Mouse (Mus musculus) hindbrain, embryonic 14.5 days (tissue): ENCODE results near the gene Fam3b. TPM values are rescaled to one million over a fixed set of nuclear protein-coding genes. Genes with fewer than 3 reads are reported as not detected.

Experiments
- ATAC-seq: fragments of 200-750 bp; cut with Nextera tagmentation; 2 replicates; pipeline ENCODE4 v1.8.0; 2017; ENCODE audit warnings: moderate number of reproducible peaks, mild to moderate bottlenecking, moderate TSS enrichment, moderate library complexity; ENCODE audit not compliant: low FRiP score
- DNase-seq: peaks from one replicate; pipeline ENCODE4 v3.0.0-alpha.2; 2015; ENCODE audit warnings: low spot score
- H3K27ac ChIP-seq: fragments of 300-500 bp; sonication (generic); 2 replicates; pipeline ENCODE4 v1.5.1; 2014; ENCODE audit warnings: mild to moderate bottlenecking, moderate library complexity
- H3K27me3 ChIP-seq: fragments of 300-500 bp; sonication (generic); 2 replicates; pipeline ENCODE4 v1.6.1; 2014; ENCODE audit warnings: mild to moderate bottlenecking, low read length, mixed read lengths; ENCODE audit not compliant: control insufficient read depth, insufficient read depth
- H3K36me3 ChIP-seq: fragments of 300-500 bp; sonication (generic); replicated peaks from 2 replicates; pipeline ENCODE4 v1.6.1; 2014; ENCODE audit not compliant: control insufficient read depth, insufficient read depth
- H3K4me1 ChIP-seq: fragments of 300-500 bp; sonication (generic); replicated peaks from 2 replicates; pipeline ENCODE4 v1.6.1; 2014; ENCODE audit warnings: antibody characterized with exemption, low read length, mixed read lengths; ENCODE audit not compliant: control insufficient read depth, insufficient read depth
- H3K4me2 ChIP-seq: fragments of 300-500 bp; sonication (generic); replicated peaks from 2 replicates; pipeline ENCODE4 v1.6.1; 2014; ENCODE audit warnings: mild to moderate bottlenecking, moderate library complexity
- H3K4me3 ChIP-seq: fragments of 300-500 bp; sonication (generic); replicated peaks from 2 replicates; pipeline ENCODE4 v1.5.1; 2014; ENCODE audit warnings: mild to moderate bottlenecking, low read length
- H3K9ac ChIP-seq: fragments of 300-500 bp; sonication (generic); 2 replicates; pipeline ENCODE4 v1.6.1; 2014
- H3K9me3 ChIP-seq: fragments of 300-500 bp; sonication (generic); 2 replicates; pipeline ENCODE4 v1.6.1; 2016; ENCODE audit warnings: low read length; ENCODE audit not compliant: control insufficient read depth
- WGBS: fragments of 180-500 bp; shearing (Covaris S2); extraction: QIAGEN DNeasy Blood & Tissue Kit; methylation state at CpG from one replicate; pipeline ENCODE4 v1.1.7; 2014; 5-methylcytosine and 5-hydroxymethylcytosine counted together
- polyA plus RNA-seq: library from polyadenylated mRNA; unstranded; fragments of >200 nt; fragmentation: Nextera tagmentation; extraction: Ambion mirVana; gene quantifications from 2 replicates; pipeline ENCODE4 v1.2.1, GENCODE M21; 2014

Gene Fam3b
- polyA plus RNA-seq, 1 experiment from 2014 or later, result not detected

GRCm38 (mm10) chr16:97467472-97467871, 47.1 kb downstream of the Fam3b start:
- no peaks in the 10 kb centered on the region for H3K9me3 ChIP-seq
- WGBS, result 79% methylated on average over 3 of the region's 3 CpGs
- no peaks in the 10 kb centered on the region for H3K36me3 ChIP-seq
- no peak overlapping the region for H3K4me3 ChIP-seq
- H3K4me1 ChIP-seq, result no peaks in the 10 kb centered on the region
- no peaks in the 10 kb centered on the region for H3K27me3 ChIP-seq
- H3K4me2 ChIP-seq, result no peak overlapping the region
- H3K9ac ChIP-seq, result no peak overlapping the region
- no peak overlapping the region for H3K27ac ChIP-seq
- no peak for ATAC-seq
- no peak for DNase-seq

- Histone ChIP-seq H3K27ac (no peak overlapping the region), H3K9ac (no peak overlapping the region), H3K4me1 (no peaks in the 10 kb centered on the region), H3K36me3 (no peaks in the 10 kb centered on the region), H3K9me3 (no peaks in the 10 kb centered on the region), H3K27me3 (no peaks in the 10 kb centered on the region), H3K4me3 (no peak overlapping the region), H3K4me2 (no peak overlapping the region)
- WGBS, result 64% methylated on average over 4 of the region's 4 CpGs
- DNase-seq (peak; percentile 37), ATAC-seq (no peak)
Observed at GRCm38 (mm10) chr16:97466182-97466957, 48.2 kb downstream of the Fam3b start.

- no peaks in the 10 kb centered on the region for H3K9me3 ChIP-seq
- 27% methylated on average over 4 of the region's 4 CpGs for WGBS
- no peak within 1 kb of the TSS for H3K9ac ChIP-seq
- ATAC-seq (no peak), DNase-seq (no peak)
- no peaks in the 10 kb centered on the region for H3K27me3 ChIP-seq
- H3K4me3 ChIP-seq, result no peak within 1 kb of the TSS
- H3K4me1 ChIP-seq, result no peaks in the 10 kb centered on the region
- no peaks in the 10 kb centered on the region for H3K36me3 ChIP-seq
- no peak within 1 kb of the TSS for H3K27ac ChIP-seq
- no peak within 1 kb of the TSS for H3K4me2 ChIP-seq
Observed at GRCm38 (mm10) chr16:97462481-97463181, 52.0 kb downstream of the Fam3b start, which contains the start of gene Mx1. Mx1 (minus strand) TSS chr16:97462907.

- H3K4me1 ChIP-seq, result no peaks in the 10 kb centered on the region
Observed at GRCm38 (mm10) chr16:97461271-97461670, 53.3 kb downstream of the Fam3b start.

GRCm38 (mm10) chr16:97459831-97460230, 54.8 kb downstream of the Fam3b start:
- DNase-seq, result no peak
- H3K9me3 ChIP-seq, result no peaks in the 10 kb centered on the region
- no peak overlapping the region for H3K27ac ChIP-seq
- 85% methylated on average over 1 of the region's 1 CpGs for WGBS
- H3K4me2 ChIP-seq, result no peak overlapping the region
- no peak overlapping the region for H3K4me3 ChIP-seq
- H3K4me1 ChIP-seq, result no peaks in the 10 kb centered on the region
- H3K27me3 ChIP-seq, result no peaks in the 10 kb centered on the region
- no peak overlapping the region for H3K9ac ChIP-seq
- H3K36me3 ChIP-seq, result no peaks in the 10 kb centered on the region
- no peak for ATAC-seq

More at GRCm38 (mm10) chr16:97461271-97461670, 53.3 kb downstream of the Fam3b start:
- H3K9ac ChIP-seq, result no peak overlapping the region
- H3K27ac ChIP-seq, result no peak overlapping the region
- ATAC-seq, result no peak
- H3K27me3 ChIP-seq, result no peaks in the 10 kb centered on the region
- no peak overlapping the region for H3K4me2 ChIP-seq
- no peaks in the 10 kb centered on the region for H3K9me3 ChIP-seq
- H3K36me3 ChIP-seq, result no peaks in the 10 kb centered on the region
- 62% methylated on average over 2 of the region's 2 CpGs for WGBS
- DNase-seq, result no peak
- no peak overlapping the region for H3K4me3 ChIP-seq

- DNase-seq (no peak), ATAC-seq (no peak)
- Histone ChIP-seq H3K27ac (no peak overlapping the region), H3K9ac (no peak overlapping the region), H3K4me2 (no peak overlapping the region), H3K4me3 (no peak overlapping the region), H3K4me1 (no peaks in the 10 kb centered on the region), H3K36me3 (no peaks in the 10 kb centered on the region), H3K9me3 (no peaks in the 10 kb centered on the region), H3K27me3 (no peaks in the 10 kb centered on the region)
Observed at GRCm38 (mm10) chr16:97447386-97447785, 67.2 kb downstream of the Fam3b start.

GRCm38 (mm10) chr16:97443670-97444263, 70.8 kb downstream of the Fam3b start:
- no peak overlapping the region for H3K9ac ChIP-seq
- ATAC-seq, result no peak
- H3K27ac ChIP-seq, result no peak overlapping the region
- no peaks in the 10 kb centered on the region for H3K9me3 ChIP-seq
- no peak overlapping the region for H3K4me2 ChIP-seq
- H3K36me3 ChIP-seq, result no peaks in the 10 kb centered on the region
- peak; percentile 74 for DNase-seq
- H3K4me1 ChIP-seq, result no peaks in the 10 kb centered on the region
- H3K27me3 ChIP-seq, result no peaks in the 10 kb centered on the region
- 56% methylated on average over 14 of the region's 14 CpGs for WGBS
- H3K4me3 ChIP-seq, result no peak overlapping the region

- 88% methylated on average over 9 of the region's 9 CpGs for WGBS
- Histone ChIP-seq H3K27ac (no peak overlapping the region), H3K4me2 (no peak overlapping the region), H3K4me3 (no peak overlapping the region), H3K27me3 (no peaks in the 10 kb centered on the region), H3K36me3 (no peaks in the 10 kb centered on the region), H3K9ac (no peak overlapping the region), H3K4me1 (no peaks in the 10 kb centered on the region), H3K9me3 (no peaks in the 10 kb centered on the region)
- ATAC-seq (no peak), DNase-seq (no peak)
Observed at GRCm38 (mm10) chr16:97441967-97442366, 72.6 kb downstream of the Fam3b start.

GRCm38 (mm10) chr16:97438191-97438590, 76.4 kb downstream of the Fam3b start:
- 73% methylated on average over 3 of the region's 3 CpGs for WGBS
- ATAC-seq (no peak), DNase-seq (no peak)

More at GRCm38 (mm10) chr16:97438191-97438590, 76.4 kb downstream of the Fam3b start:
- H3K4me2 ChIP-seq, result no peak overlapping the region
- H3K36me3 ChIP-seq, result no peaks in the 10 kb centered on the region
- no peak overlapping the region for H3K27ac ChIP-seq
- no peaks in the 10 kb centered on the region for H3K4me1 ChIP-seq
- no peaks in the 10 kb centered on the region for H3K27me3 ChIP-seq
- H3K9me3 ChIP-seq, result no peaks in the 10 kb centered on the region
- no peak overlapping the region for H3K9ac ChIP-seq
- H3K4me3 ChIP-seq, result no peak overlapping the region
